Mouse (Mus musculus): ENCODE results near the gene Krt35. TPM values are rescaled to one million over a fixed set of nuclear protein-coding genes. Genes with fewer than 3 reads are reported as not detected.

Krt35 gene
- total RNA-seq (2014; fragmentation: Nextera tagmentation) (not detected in 2 replicates), total RNA-seq (2017) (not detected in 2 replicates)

DNA sequence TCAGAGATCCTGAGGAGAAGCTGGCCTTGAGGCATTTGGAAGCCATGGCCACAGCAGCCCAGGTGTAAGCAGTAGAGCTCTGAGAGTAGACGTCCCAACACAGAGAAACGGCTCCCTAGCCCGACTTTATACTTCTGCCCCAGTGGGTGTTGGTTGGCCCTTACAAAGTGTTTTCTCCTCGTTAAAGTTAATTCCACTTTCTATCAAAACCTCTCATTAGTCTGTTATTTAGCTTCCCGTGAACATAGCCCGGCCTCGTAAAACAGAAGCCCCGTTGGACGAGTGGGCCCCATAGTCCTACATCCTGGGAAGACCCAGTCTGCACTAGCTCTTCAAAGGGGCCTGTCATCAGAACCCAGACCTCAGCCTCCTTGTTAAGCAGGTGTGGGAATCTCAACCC, at the start of gene Krt35:
Gene Krt35 (minus strand): TSS at position 101 of the 400 bp plus-strand sequence.
- ATAC-seq (replicated peaks; ENCODE audit: poor library complexity, severe bottlenecking) = no peak

- ATAC-seq (replicated peaks; ENCODE audit: poor library complexity, severe bottlenecking) = no peak
Measured at GRCm38 (mm10) chr11:100145104-100145503, 49.1 kb upstream of the Krt35 start.

DNA sequence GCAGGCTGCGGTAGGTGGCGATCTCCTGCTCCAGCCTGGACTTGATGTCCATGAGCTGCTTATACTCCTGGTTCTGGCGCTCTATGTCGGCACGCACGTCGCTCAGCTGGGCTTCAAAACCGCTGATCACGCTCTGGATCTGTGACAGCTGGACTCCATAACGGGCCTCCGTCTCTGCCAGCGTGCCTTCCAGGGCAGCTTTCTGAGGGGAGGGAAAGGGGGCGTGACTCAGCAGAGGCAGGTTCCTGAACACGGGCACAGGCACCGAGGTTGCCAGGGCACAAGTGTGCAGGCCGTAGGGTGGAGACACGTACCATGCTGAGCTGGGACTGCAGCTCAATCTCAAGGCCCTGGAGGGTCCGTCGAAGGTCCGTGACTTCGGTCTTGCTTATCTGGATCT, 44.9 kb upstream of the Krt35 start:
- ATAC-seq (replicated peaks; ENCODE audit: poor library complexity, severe bottlenecking) = no peak

GRCm38 (mm10) chr11:100139391-100139790, 43.4 kb upstream of the Krt35 start:
- ATAC-seq (replicated peaks; ENCODE audit: poor library complexity, severe bottlenecking) = no peak

GRCm38 (mm10) chr11:100138809-100139208, 42.8 kb upstream of the Krt35 start:
- no peak for ATAC-seq (replicated peaks; ENCODE audit: poor library complexity, severe bottlenecking)

DNA sequence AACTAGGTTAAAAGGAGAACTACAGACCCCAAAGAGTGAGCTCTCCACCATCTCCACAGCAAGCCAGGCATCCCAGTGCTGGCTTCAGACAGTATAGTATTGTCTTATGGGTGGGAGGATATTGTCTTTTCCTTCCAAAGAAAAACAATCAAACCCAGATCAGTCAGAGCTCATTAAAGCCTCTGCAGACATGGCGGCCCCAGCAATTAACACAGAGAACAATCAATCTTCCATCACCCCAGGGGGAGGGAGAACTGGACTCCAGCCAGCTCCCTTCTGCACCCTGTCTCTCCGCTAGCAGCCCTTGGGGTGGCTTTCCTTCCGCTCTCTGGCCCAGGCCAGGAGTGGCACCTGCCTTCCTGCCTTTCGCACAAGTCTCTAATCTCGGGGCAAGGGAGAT, 41.7 kb upstream of the Krt35 start:
- no peak for ATAC-seq (replicated peaks; ENCODE audit: poor library complexity, severe bottlenecking)

- ATAC-seq (replicated peaks; ENCODE audit: poor library complexity, severe bottlenecking) = no peak
Measured at GRCm38 (mm10) chr11:100136559-100136958, 40.5 kb upstream of the Krt35 start.

- ATAC-seq (replicated peaks; ENCODE audit: poor library complexity, severe bottlenecking) = no peak
Measured at GRCm38 (mm10) chr11:100135731-100136130, 39.7 kb upstream of the Krt35 start, which contains the start of gene Krt15. Gene Krt15 (minus strand): TSS chr11:100135928.

DNA sequence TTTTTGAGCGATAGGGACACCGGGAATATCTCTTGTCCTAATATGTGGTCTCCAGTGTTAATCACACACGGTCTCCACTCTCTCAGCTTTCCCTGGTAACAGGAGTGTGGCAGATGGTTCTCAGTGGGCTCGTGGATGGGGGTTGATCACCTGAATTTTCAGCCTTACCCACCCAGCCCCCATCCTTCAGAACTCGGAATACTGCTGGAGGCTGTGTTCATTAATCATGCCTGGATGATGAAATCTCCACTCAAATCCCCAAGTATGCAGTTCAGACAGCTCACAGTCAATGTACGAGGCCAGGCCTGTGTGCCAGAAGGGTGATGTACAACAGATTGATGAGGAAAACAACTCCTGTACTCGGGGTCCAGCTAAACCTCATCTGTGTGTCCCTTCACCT, 28.9 kb upstream of the Krt35 start:
- no peak for ATAC-seq (replicated peaks; ENCODE audit: poor library complexity, severe bottlenecking)

DNA sequence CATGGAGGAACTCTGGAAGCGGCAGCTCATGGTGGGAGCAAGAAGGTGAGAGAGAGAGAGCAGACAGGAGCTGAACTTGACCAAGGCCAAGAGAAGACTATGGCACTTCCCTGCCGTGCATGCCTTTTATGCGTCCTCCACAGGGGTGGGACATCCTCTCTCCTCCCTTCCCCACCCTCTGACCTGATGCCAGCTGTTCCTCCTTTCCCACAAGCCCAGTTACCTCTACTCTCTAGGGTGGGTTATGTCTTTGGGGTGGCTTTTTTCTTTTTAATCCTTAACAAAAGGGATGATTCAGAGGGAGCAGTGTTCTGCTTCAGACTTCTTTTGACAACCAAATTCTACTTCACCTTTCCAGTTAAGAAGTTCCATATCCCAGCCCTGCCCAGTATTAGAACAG, 25.4 kb upstream of the Krt35 start, which contains the start of gene Krt13:
Gene Krt13 (minus strand): TSS at position 101 of the 400 bp plus-strand sequence.
- ATAC-seq (replicated peaks; ENCODE audit: poor library complexity, severe bottlenecking) = no peak

DNA sequence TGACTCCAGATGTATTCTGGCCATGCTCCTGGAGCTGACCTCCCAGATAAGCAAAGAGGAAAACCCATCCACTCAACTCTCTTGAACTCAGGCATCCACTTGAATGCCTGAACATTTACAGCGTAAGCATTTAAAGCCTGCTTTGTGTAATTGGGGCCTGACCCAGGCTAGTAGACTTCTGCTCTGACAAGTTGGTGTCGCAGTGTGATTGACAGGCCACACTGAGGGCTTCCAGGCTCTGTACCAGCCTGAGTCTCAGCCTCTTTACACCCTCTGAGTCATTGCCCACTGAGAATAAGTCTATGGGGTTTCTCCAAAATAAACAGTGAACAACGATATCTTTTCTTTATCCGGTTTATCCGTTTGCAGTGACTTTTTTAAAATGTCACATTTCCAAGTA, 24.3 kb upstream of the Krt35 start:
- no peak for ATAC-seq (replicated peaks; ENCODE audit: poor library complexity, severe bottlenecking)

GRCm38 (mm10) chr11:100113742-100114029, 17.6 kb upstream of the Krt35 start:
- ATAC-seq (replicated peaks; ENCODE audit: poor library complexity, severe bottlenecking) = no peak

DNA sequence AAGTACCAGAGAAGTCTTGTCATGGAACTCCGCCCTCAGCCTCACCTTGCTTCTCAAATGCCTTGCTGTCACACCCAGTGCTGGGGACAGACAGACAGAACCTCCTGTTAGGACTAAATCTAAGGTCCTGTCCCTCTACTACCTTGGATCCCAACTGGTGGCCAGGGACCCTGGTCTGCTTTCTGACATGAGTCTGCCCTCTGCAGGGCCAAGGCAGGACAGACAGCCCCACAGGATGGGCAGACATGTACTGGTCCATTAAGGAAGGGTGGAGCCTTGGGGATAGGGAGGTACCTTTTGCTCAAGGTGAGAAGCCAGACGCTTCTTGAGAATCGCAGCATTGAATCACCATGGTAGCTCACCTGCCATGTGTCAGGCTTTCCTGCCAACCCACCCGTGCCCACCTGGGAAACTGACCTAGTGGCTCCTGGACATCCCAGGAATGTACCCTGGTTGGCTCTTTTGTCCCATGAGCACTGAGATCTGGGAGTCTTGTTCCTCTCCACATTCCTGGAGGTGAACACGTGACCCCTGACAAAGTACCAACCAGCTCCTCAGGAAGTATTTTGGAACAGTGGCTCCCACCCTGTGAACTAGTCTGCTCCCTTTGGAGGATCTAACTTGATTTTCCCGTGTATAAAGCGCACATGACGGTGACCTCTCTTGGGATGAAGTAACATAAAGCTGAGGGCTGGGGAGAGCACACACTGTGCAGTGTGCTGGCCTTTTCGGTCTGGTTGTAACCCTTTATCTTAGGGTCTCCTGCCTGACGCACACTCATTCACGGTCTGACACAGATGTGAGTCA, 17.1 kb upstream of the Krt35 start:
- ATAC-seq (replicated peaks; ENCODE audit: poor library complexity, severe bottlenecking) = no peak

- no peak for ATAC-seq (replicated peaks; ENCODE audit: poor library complexity, severe bottlenecking)
Measured at GRCm38 (mm10) chr11:100105576-100106122, 9.6 kb upstream of the Krt35 start, which contains the start of gene Krt36. Gene Krt36 (minus strand): TSS chr11:100105626.

GRCm38 (mm10) chr11:100102693-100103429, 6.8 kb upstream of the Krt35 start:
- no peak for ATAC-seq (replicated peaks; ENCODE audit: poor library complexity, severe bottlenecking)

DNA sequence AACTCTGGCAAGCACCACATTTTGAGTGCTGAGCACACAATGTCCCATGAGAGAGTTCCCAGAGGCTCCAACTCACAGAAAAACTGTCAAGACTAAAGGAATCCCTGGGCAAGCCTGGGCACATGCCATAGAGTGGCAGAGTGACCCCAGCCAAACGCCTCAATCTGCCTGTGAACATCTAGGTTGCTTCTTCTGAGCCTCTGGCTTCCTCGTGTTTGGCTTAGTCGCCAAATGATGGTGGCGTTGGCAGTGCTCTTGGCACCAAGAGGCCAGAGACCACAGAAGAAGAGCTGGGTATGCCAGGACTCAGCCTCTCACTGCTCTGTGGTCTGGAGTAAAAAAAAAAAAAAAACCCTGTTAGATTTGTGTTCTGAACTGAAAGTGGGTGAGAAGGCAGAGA, 4.3 kb upstream of the Krt35 start:
- no peak for ATAC-seq (replicated peaks; ENCODE audit: poor library complexity, severe bottlenecking)

DNA sequence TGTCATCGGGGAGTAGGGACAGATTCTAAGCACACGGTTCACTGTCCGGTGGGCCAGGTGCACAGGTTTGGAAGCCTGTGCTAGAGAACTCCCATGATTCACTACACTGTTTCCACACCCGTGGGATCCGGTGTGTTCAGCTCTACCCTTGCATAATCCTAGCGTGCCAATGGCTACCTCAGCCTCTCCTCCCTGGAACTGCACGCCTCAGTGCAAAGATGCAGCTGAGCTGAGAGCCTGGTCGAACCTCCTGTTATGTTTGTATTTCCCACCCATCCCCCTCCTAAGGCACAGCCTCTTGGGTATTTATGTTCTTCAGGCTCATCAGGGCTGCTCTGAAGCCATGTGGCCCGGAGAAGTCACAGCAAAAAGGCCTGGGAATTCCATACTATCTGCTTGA, 1.8 kb upstream of the Krt35 start:
- no peak for ATAC-seq (replicated peaks; ENCODE audit: poor library complexity, severe bottlenecking)

GRCm38 (mm10) chr11:100088378-100089025, 7.5 kb downstream of the Krt35 start:
- no peak for ATAC-seq (replicated peaks; ENCODE audit: poor library complexity, severe bottlenecking)

DNA sequence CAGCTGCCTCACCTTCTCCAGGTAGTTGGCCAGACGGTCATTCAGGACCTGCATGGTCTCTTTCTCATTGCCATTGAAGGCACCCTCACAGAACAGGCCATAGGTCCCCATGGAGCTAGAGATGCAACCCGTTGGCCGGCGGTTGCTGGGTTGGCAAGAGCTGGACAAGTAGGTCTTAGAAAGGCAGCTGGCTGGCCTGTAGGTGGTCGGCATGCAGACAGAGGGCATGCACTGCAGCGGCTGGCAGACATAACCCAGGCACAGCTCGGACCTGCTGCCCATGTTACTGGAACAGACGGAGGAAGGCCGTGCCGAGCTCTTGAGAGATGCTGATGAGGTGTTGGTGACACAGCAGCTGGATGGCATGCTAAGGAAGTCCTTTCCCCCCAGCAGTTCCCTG, 8.2 kb downstream of the Krt35 start, which contains the start of gene Krt32:
Gene Krt32 (minus strand): TSS at position 366 of the 400 bp plus-strand sequence.
- ATAC-seq (replicated peaks; ENCODE audit: poor library complexity, severe bottlenecking) = no peak

- ATAC-seq (replicated peaks; ENCODE audit: poor library complexity, severe bottlenecking) = no peak
Measured at GRCm38 (mm10) chr11:100073873-100074272, 22.2 kb downstream of the Krt35 start.
